Mouse (Mus musculus) thymus, adult 2 months (tissue): Measurements from ENCODE around the gene Sorcs3. TPM values are rescaled to one million over a fixed set of nuclear protein-coding genes. Genes with fewer than 3 reads are reported as not detected.

Experiments
- DNase-seq: peaks from one replicate; pipeline ENCODE4 v3.0.0; 2021
- H3K27ac ChIP-seq: fragments of 200-500 bp; 2 replicates; pipeline ENCODE4 v1.5.1; 2012; ENCODE audit warnings: low read length, control low read depth; ENCODE audit not compliant: control insufficient read depth, insufficient read depth
- H3K27me3 ChIP-seq: fragments of 200-500 bp; 2 replicates; pipeline ENCODE4 v1.6.1; 2012; ENCODE audit warnings: mild to moderate bottlenecking, low read length, moderate library complexity, mixed read lengths; ENCODE audit not compliant: control insufficient read depth, insufficient read depth
- H3K36me3 ChIP-seq: fragments of 200-500 bp; 2 replicates; pipeline ENCODE4 v1.6.1; 2012; ENCODE audit warnings: mild to moderate bottlenecking, low read length, moderate library complexity; ENCODE audit not compliant: control insufficient read depth, insufficient read depth
- H3K4me1 ChIP-seq: fragments of 200-500 bp; replicated peaks from 2 replicates; pipeline ENCODE4 v1.6.1; 2012; ENCODE audit warnings: low read length; ENCODE audit not compliant: control insufficient read depth, insufficient read depth
- H3K4me3 ChIP-seq: fragments of 200-500 bp; 2 replicates; pipeline ENCODE4 v1.5.1; 2012; ENCODE audit warnings: mild to moderate bottlenecking, low read length, control low read depth, moderate library complexity; ENCODE audit not compliant: control insufficient read depth, insufficient read depth
- CTCF ChIP-seq: fragments of 200-500 bp; IDR thresholded peaks from 2 replicates; pipeline ENCODE4 v1.5.1; 2012; ENCODE audit warnings: mild to moderate bottlenecking, control low read depth, low read length, moderate library complexity, borderline replicate concordance; ENCODE audit not compliant: control insufficient read depth, poor library complexity, insufficient read depth; ENCODE audit errors: extremely low read depth
- POLR2A ChIP-seq: fragments of 200-500 bp; IDR thresholded peaks from 2 replicates; pipeline ENCODE4 v1.6.1; 2012; ENCODE audit warnings: mild to moderate bottlenecking, low read length, control low read depth, moderate library complexity; ENCODE audit not compliant: control insufficient read depth, poor library complexity, insufficient read depth; ENCODE audit errors: extremely low read depth
- WGBS: fragments of 180-500 bp; shearing (Covaris S2); methylation state at CpG from one replicate; pipeline ENCODE4 v1.1.7; 2018; 5-methylcytosine and 5-hydroxymethylcytosine counted together
- polyA plus RNA-seq: library from polyadenylated mRNA; depleted of rRNA; stranded (reverse); fragments of >200 nt; gene quantifications from 2 replicates; pipeline ENCODE4 v1.2.3, GENCODE M21; 2012

The Sorcs3 gene
- polyA plus RNA-seq, 1 experiment: 0.18 TPM

GRCm38 (mm10) chr19:48780813-48781212 is 575.0 kb downstream of the Sorcs3 start:
- 85% methylated on average over 2 of the region's 2 CpGs for WGBS
- Histone ChIP-seq H3K27me3 (no peaks in the 10 kb centered on the region), H3K36me3 (no peaks in the 10 kb centered on the region), H3K4me1 (no peaks in the 10 kb centered on the region), H3K27ac (no peak overlapping the region), H3K4me3 (no peak overlapping the region)
- DNase-seq: no peak
- TF ChIP-seq POLR2A: no peak
- no peak for TF ChIP-seq CTCF

GRCm38 (mm10) chr19:48782024-48782721 is 576.3 kb downstream of the Sorcs3 start:
- no peak overlapping the region for H3K4me3 ChIP-seq
- no peaks in the 10 kb centered on the region for H3K27me3 ChIP-seq
- TF ChIP-seq CTCF: no peak
- 94% methylated on average over 7 of the region's 7 CpGs for WGBS
- no peaks in the 10 kb centered on the region for H3K4me1 ChIP-seq
- H3K36me3 ChIP-seq: no peaks in the 10 kb centered on the region
- DNase-seq: no peak
- no peak overlapping the region for H3K27ac ChIP-seq

DNA sequence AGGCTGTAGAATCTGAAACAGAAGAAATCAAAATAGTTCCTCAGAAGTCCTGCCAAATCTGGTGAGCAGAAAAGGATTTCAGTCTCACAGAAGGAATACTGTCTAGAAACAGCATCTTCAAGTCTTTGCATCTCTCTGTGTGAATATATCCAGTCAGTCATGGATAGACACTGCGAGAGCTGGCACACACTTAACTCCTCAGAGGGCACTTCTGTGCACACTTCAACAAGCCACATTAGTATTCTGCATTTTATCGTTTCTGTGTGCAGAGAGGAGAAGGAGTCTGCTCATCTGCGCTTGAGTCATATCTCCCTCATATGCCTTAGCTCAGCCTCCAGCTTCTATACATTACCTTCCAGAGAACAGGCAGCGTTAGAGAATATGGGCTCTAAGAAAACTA is 581.4 kb downstream of the Sorcs3 start:
- H3K27me3 ChIP-seq: no peaks in the 10 kb centered on the region
- 94% methylated on average over 4 of the region's 4 CpGs for WGBS
- H3K27ac ChIP-seq: no peak overlapping the region
- H3K36me3 ChIP-seq: no peaks in the 10 kb centered on the region
- TF ChIP-seq POLR2A (no peak), CTCF (no peak)
- DNase-seq: no peak
- H3K4me3 ChIP-seq: no peak overlapping the region
- no peaks in the 10 kb centered on the region for H3K4me1 ChIP-seq

DNA sequence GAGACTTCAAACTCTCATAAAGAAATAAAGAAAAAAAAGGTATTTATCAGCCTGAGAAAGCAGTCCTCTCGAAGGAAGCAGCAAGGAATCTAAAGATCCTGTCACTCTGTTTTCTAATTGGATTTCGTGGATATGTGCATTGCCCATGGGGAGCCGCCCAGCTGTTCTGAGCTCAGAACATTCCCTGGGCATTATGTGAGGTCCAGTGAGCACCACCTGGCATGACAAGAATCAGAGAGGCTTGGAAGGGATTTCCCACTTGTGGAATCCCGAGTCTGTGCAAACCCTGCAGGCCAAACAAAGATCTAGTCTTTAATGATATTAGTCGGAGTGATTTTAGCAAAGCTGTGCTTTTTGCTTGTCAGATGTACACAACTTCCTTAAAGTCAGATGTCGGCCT is 598.7 kb downstream of the Sorcs3 start:
- DNase-seq: no peak
- Histone ChIP-seq H3K27ac (no peak overlapping the region), H3K27me3 (no peaks in the 10 kb centered on the region), H3K36me3 (no peaks in the 10 kb centered on the region), H3K4me1 (no peaks in the 10 kb centered on the region), H3K4me3 (no peak overlapping the region)
- TF ChIP-seq POLR2A: no peak
- TF ChIP-seq CTCF: no peak
- 71% methylated on average over 6 of the region's 6 CpGs for WGBS

GRCm38 (mm10) chr19:48811541-48811940 is 605.7 kb downstream of the Sorcs3 start:
- WGBS: 73% methylated on average over 3 of the region's 3 CpGs

DNA sequence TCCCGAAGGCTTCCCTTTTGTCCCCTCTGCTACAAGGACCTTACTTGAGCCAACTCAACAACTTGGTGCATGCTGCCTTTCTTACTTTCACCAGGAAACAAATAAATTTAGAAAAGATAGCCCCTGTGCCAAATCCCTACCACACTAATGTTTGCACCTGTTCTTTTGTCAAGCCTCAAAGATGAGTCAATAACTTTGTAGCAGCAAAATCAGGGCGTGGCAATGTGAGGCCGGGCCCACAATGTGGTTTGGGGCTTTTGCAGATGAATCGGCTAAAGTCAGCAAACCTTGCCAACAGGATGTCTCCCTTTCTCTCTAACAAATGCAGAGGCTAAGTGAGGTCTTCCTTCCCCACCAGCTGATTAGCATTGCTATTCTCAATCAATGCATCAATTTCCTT is 608.0 kb downstream of the Sorcs3 start:
- Histone ChIP-seq H3K36me3 (no peaks in the 10 kb centered on the region), H3K27ac (no peak overlapping the region), H3K27me3 (no peaks in the 10 kb centered on the region), H3K4me1 (no peaks in the 10 kb centered on the region), H3K4me3 (no peak overlapping the region)
- WGBS: 88% methylated on average over 4 of the region's 4 CpGs
- DNase-seq: no peak
- TF ChIP-seq POLR2A: no peak
- TF ChIP-seq CTCF: no peak

More at GRCm38 (mm10) chr19:48811541-48811940, 605.7 kb downstream of the Sorcs3 start:
- DNase-seq: no peak
- Histone ChIP-seq H3K4me3 (no peak overlapping the region), H3K4me1 (no peaks in the 10 kb centered on the region), H3K36me3 (no peaks in the 10 kb centered on the region), H3K27ac (no peak overlapping the region), H3K27me3 (no peaks in the 10 kb centered on the region)
- TF ChIP-seq CTCF (no peak), POLR2A (no peak)

DNA sequence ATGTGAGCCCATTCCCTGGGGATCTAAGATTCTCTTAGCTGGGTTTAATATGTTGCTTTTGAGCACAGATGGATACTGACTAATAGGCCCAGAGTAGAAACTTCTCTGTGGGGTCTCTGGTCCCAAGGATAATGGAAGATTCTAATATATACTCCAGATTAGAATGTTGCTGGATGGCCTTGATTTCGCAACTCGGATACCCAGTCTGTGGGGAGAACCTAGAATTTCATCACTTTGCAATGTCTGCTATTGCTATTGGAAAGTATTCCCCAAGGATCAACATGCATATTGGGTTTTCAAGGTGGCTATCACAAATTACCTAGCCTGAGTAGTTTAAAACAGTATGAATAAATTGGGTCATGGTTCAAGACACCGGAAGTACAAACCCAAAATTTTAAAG is 609.2 kb downstream of the Sorcs3 start:
- Histone ChIP-seq H3K27ac (no peak overlapping the region), H3K27me3 (no peaks in the 10 kb centered on the region), H3K36me3 (no peaks in the 10 kb centered on the region), H3K4me3 (no peak overlapping the region), H3K4me1 (no peaks in the 10 kb centered on the region)
- DNase-seq: no peak
- WGBS: 95% methylated on average over 3 of the region's 3 CpGs
- no peak for TF ChIP-seq POLR2A
- no peak for TF ChIP-seq CTCF
